Mouse (Mus musculus): ENCODE measurements around the gene 4933425L06Rik. TPM values are rescaled to one million over a fixed set of nuclear protein-coding genes. Genes with fewer than 3 reads are reported as not detected.

The 4933425L06Rik gene
- polyA plus RNA-seq, 1 experiment from 2014 or later = not detected

DNA sequence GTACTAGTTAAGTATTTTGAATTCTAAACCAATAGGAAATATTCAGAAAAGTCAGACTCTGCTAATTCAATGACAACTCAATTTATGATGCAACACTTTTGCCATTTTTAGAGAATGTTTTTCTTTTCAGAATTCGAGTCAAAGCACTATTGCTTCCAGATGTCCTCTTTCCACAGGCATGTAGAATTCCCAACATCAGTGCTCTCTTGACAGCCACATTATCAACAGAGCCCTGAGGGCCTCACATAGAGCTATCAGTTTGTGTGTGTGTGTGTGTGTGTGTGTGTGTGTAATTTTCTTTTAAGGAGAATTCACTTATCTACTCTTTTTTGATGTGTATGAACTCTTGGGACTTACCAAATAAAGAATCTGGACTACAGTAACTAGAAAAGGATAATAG lies 64.9 kb downstream of the 4933425L06Rik start:
- no peaks in the 10 kb centered on the region for H3K4me1 ChIP-seq
- H3K36me3 ChIP-seq = no peaks in the 10 kb centered on the region
- no peak overlapping the region for H3K4me2 ChIP-seq (replicated peaks)
- H3K9me3 ChIP-seq = no peaks in the 10 kb centered on the region
- 76% methylated on average over 1 of the region's 1 CpGs for WGBS
- H3K9ac ChIP-seq (replicated peaks) = no peak overlapping the region
- ATAC-seq (replicated peaks) = no peak
- no peak overlapping the region for H3K27ac ChIP-seq (replicated peaks)
- no peak overlapping the region for H3K4me3 ChIP-seq
- no peaks in the 10 kb centered on the region for H3K27me3 ChIP-seq

GRCm38 (mm10) chr13:105147795-105148418 lies 66.0 kb downstream of the 4933425L06Rik start:
- Histone ChIP-seq H3K9ac (replicated peaks) (no peak overlapping the region), H3K4me3 (no peak overlapping the region), H3K4me2 (replicated peaks) (no peak overlapping the region), H3K36me3 (no peaks in the 10 kb centered on the region), H3K27ac (replicated peaks) (no peak overlapping the region), H3K4me1 (no peaks in the 10 kb centered on the region), H3K27me3 (no peaks in the 10 kb centered on the region), H3K9me3 (no peaks in the 10 kb centered on the region)
- no peak for ATAC-seq (replicated peaks)
- WGBS = 68% methylated on average over 4 of the region's 4 CpGs

DNA sequence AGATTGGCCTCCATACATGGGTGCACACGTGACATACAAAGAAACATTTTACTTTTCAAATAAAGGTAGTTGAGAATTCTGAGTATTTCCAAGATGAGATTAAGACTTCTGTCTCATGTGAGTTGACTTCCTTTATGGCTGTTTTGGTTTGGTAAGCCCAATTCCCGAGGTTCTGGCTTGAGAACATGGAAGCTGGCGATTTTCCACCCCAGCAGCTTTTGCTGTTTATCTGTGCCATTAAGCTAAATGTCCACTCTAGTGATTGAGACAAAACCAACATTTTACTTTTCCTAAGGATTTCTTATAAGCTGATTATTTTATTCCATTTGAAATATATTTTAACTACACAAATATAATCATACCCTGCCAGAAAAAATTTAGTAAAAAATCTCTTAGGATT lies 68.1 kb downstream of the 4933425L06Rik start:
- Histone ChIP-seq H3K4me2 (replicated peaks) (no peak overlapping the region), H3K9me3 (no peaks in the 10 kb centered on the region), H3K36me3 (no peaks in the 10 kb centered on the region), H3K4me1 (no peaks in the 10 kb centered on the region), H3K9ac (replicated peaks) (no peak overlapping the region), H3K4me3 (no peak overlapping the region), H3K27me3 (no peaks in the 10 kb centered on the region), H3K27ac (replicated peaks) (no peak overlapping the region)
- no peak for ATAC-seq (replicated peaks)
- WGBS = 88% methylated on average over 3 of the region's 3 CpGs

DNA sequence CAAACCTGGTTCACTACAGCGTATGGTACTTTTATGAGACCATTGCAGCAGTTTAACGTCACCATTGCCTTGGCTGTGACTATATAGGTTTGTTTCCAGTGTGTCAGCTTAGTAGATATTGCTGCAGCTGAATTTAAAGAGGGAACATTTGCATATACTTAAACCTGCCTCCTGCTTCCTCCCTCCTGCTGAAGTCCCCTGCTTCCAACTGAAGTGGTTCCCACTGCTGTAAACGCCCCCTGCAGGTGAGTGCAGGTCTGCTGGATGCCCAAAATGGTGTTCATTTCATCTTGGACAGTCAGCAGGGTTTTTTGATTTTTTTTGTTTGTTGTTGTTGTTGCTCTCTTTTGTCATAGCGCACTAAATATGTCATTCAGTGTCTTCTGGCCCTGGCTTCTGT lies 72.0 kb downstream of the 4933425L06Rik start:
- Histone ChIP-seq H3K27ac (replicated peaks) (no peak overlapping the region), H3K4me1 (no peaks in the 10 kb centered on the region), H3K36me3 (no peaks in the 10 kb centered on the region), H3K9me3 (no peaks in the 10 kb centered on the region), H3K4me2 (replicated peaks) (no peak overlapping the region), H3K9ac (replicated peaks) (no peak overlapping the region), H3K4me3 (no peak overlapping the region), H3K27me3 (no peaks in the 10 kb centered on the region)
- 60% methylated on average over 4 of the region's 4 CpGs for WGBS
- ATAC-seq (replicated peaks) = no peak

DNA sequence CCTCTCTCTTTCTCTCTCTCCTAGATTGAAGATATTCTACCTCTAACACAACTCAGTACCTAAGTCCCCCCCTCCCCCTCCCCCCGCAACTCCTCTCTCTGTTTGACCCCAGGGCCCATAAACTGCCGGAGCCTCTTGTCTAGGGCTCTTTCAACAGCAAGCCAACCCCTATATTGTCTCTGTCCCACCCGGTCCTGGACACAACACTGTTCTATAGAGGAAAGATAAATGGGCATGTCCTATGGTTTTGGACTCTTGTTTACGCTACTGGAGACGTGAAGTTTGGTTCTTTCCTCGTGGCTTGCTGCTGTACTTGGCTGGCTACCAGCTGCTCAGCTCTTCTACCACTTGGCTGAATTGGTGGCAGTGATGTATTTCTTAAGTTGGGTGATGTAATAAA lies 83.5 kb downstream of the 4933425L06Rik start:
- WGBS = 79% methylated on average over 6 of the region's 6 CpGs
- Histone ChIP-seq H3K27ac (replicated peaks) (no peak overlapping the region), H3K9me3 (no peaks in the 10 kb centered on the region), H3K36me3 (no peaks in the 10 kb centered on the region), H3K4me2 (replicated peaks) (no peak overlapping the region), H3K4me3 (no peak overlapping the region), H3K4me1 (no peaks in the 10 kb centered on the region), H3K27me3 (no peaks in the 10 kb centered on the region), H3K9ac (replicated peaks) (no peak overlapping the region)
- ATAC-seq (replicated peaks) = no peak

Other genes with a start within 250 kb of the 4933425L06Rik start
- 0.36 and 0.55 TPM in 2 replicates for gene Shisal2b, start 218.2 kb upstream of the 4933425L06Rik start, polyA plus RNA-seq (2015; fragmentation: Nextera tagmentation; extraction: Ambion mirVana)
- 5.2 TPM in 2 replicates for gene Rgs7bp, start 27.2 kb upstream of the 4933425L06Rik start, polyA plus RNA-seq (2015; fragmentation: Nextera tagmentation; extraction: Ambion mirVana)
- 42.8 and 43.7 TPM in 2 replicates for gene Rnf180, start 212.7 kb downstream of the 4933425L06Rik start, polyA plus RNA-seq (2015; fragmentation: Nextera tagmentation; extraction: Ambion mirVana)

Measured in forebrain, embryonic 15.5 days (tissue).